Mouse (Mus musculus): ENCODE data around the gene Fam222a. TPM values are rescaled to one million over a fixed set of nuclear protein-coding genes. Genes with fewer than 3 reads are reported as not detected.

The Fam222a gene
- polyA plus RNA-seq, 1 experiment from 2014 or later: 2.7 TPM

GRCm38 (mm10) chr5:114593949-114594348 lies 26.1 kb downstream of the Fam222a start:
- Histone ChIP-seq H3K27me3 (ENCODE audit: control insufficient read depth, insufficient read depth, low read length) (no peaks in the 10 kb centered on the region), H3K4me3 (ENCODE audit: low read depth, low read length) (no peak overlapping the region), H3K27ac (replicated peaks; ENCODE audit: low read depth, low read length) (0 out of 2 replicates have a peak overlapping the region, but pooled peaks have one; percentile 20), H3K36me3 (replicated peaks; ENCODE audit: control insufficient read depth, insufficient read depth, low read depth, low read length) (no peaks in the 10 kb centered on the region), H3K4me1 (ENCODE audit: control insufficient read depth, insufficient read depth, low read length) (peaks cover 29% of the 10 kb centered on the region), H3K4me2 (ENCODE audit: low read depth, low read length) (no peak overlapping the region), H3K9ac (replicated peaks; ENCODE audit: low read length) (no peak overlapping the region), H3K9me3 (replicated peaks; ENCODE audit: control insufficient read depth, low read length) (no peaks in the 10 kb centered on the region)
- ATAC-seq (replicated peaks; ENCODE audit: insufficient number of reproducible peaks, low FRiP score, low TSS enrichment, low read depth) (no peak), DNase-seq (ENCODE audit: low spot score) (no peak)
- WGBS: 91% methylated on average over 5 of the region's 5 CpGs

- Histone ChIP-seq H3K4me2 (ENCODE audit: low read depth, low read length) (no peak overlapping the region; the same call in 1 of the 2 replicates), H3K4me1 (ENCODE audit: control insufficient read depth, insufficient read depth, low read length) (peaks cover 24% of the 10 kb centered on the region), H3K4me3 (ENCODE audit: low read depth, low read length) (no peak overlapping the region), H3K9ac (replicated peaks; ENCODE audit: low read length) (no peak overlapping the region), H3K27me3 (ENCODE audit: control insufficient read depth, insufficient read depth, low read length) (no peaks in the 10 kb centered on the region), H3K9me3 (replicated peaks; ENCODE audit: control insufficient read depth, low read length) (no peaks in the 10 kb centered on the region), H3K36me3 (replicated peaks; ENCODE audit: control insufficient read depth, insufficient read depth, low read depth, low read length) (no peaks in the 10 kb centered on the region), H3K27ac (replicated peaks; ENCODE audit: low read depth, low read length) (0 out of 2 replicates have a peak overlapping the region, but pooled peaks have one; percentile 20)
- ATAC-seq (replicated peaks; ENCODE audit: insufficient number of reproducible peaks, low FRiP score, low TSS enrichment, low read depth) (no peak), DNase-seq (ENCODE audit: low spot score) (no peak)
- 47% methylated on average over 15 of the region's 15 CpGs for WGBS
These were observed 27.0 kb downstream of the Fam222a start for GRCm38 (mm10) chr5:114594741-114595241.

DNA sequence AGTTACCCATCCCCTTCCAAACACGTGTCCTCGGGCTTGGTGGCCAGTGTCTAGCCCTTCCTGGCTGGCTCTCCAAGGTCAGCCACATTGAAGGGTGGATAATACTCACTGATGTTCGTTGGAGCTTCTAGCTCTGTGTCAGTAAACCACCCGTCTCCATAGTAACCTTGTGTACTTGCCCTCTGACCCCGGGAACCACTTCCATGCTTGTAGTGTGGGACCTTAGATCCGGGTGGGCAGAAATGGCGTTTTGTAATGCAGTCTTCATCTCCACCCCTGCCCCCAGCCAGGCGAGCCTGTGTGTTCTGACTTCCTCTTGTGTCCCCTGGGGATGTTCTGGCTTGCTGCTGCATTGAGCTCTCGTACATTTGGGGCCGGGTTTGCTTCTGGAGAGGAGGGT lies 28.8 kb downstream of the Fam222a start:
- Histone ChIP-seq H3K9me3 (replicated peaks; ENCODE audit: control insufficient read depth, low read length) (no peaks in the 10 kb centered on the region), H3K27ac (replicated peaks; ENCODE audit: low read depth, low read length) (no peak overlapping the region), H3K27me3 (ENCODE audit: control insufficient read depth, insufficient read depth, low read length) (no peaks in the 10 kb centered on the region), H3K9ac (replicated peaks; ENCODE audit: low read length) (no peak overlapping the region), H3K4me3 (ENCODE audit: low read depth, low read length) (no peak overlapping the region), H3K4me2 (ENCODE audit: low read depth, low read length) (no peak overlapping the region), H3K4me1 (ENCODE audit: control insufficient read depth, insufficient read depth, low read length) (peaks cover 20% of the 10 kb centered on the region), H3K36me3 (replicated peaks; ENCODE audit: control insufficient read depth, insufficient read depth, low read depth, low read length) (no peaks in the 10 kb centered on the region)
- 21% methylated on average over 10 of the region's 10 CpGs for WGBS
- ATAC-seq (replicated peaks; ENCODE audit: insufficient number of reproducible peaks, low FRiP score, low TSS enrichment, low read depth) (no peak), DNase-seq (ENCODE audit: low spot score) (peak; percentile 30)

GRCm38 (mm10) chr5:114597222-114597621 lies 29.4 kb downstream of the Fam222a start:
- no peaks in the 10 kb centered on the region for H3K27me3 ChIP-seq (ENCODE audit: control insufficient read depth, insufficient read depth, low read length)
- no peak overlapping the region for H3K9ac ChIP-seq (replicated peaks; ENCODE audit: low read length)
- H3K4me1 ChIP-seq (ENCODE audit: control insufficient read depth, insufficient read depth, low read length): peaks cover 17% of the 10 kb centered on the region
- no peak overlapping the region for H3K4me3 ChIP-seq (ENCODE audit: low read depth, low read length)
- no peak overlapping the region for H3K27ac ChIP-seq (replicated peaks; ENCODE audit: low read depth, low read length)
- no peaks in the 10 kb centered on the region for H3K9me3 ChIP-seq (replicated peaks; ENCODE audit: control insufficient read depth, low read length)
- 54% methylated on average over 8 of the region's 8 CpGs for WGBS
- ATAC-seq (replicated peaks; ENCODE audit: insufficient number of reproducible peaks, low FRiP score, low TSS enrichment, low read depth) (no peak), DNase-seq (ENCODE audit: low spot score) (no peak)
- no peak overlapping the region for H3K4me2 ChIP-seq (ENCODE audit: low read depth, low read length)
- H3K36me3 ChIP-seq (replicated peaks; ENCODE audit: control insufficient read depth, insufficient read depth, low read depth, low read length): no peaks in the 10 kb centered on the region

GRCm38 (mm10) chr5:114597652-114598051 lies 29.8 kb downstream of the Fam222a start:
- Histone ChIP-seq H3K27me3 (ENCODE audit: control insufficient read depth, insufficient read depth, low read length) (no peaks in the 10 kb centered on the region), H3K36me3 (replicated peaks; ENCODE audit: control insufficient read depth, insufficient read depth, low read depth, low read length) (no peaks in the 10 kb centered on the region), H3K9me3 (replicated peaks; ENCODE audit: control insufficient read depth, low read length) (no peaks in the 10 kb centered on the region), H3K27ac (replicated peaks; ENCODE audit: low read depth, low read length) (no peak overlapping the region), H3K4me2 (ENCODE audit: low read depth, low read length) (no peak overlapping the region), H3K4me3 (ENCODE audit: low read depth, low read length) (no peak overlapping the region), H3K4me1 (ENCODE audit: control insufficient read depth, insufficient read depth, low read length) (peaks cover 17% of the 10 kb centered on the region), H3K9ac (replicated peaks; ENCODE audit: low read length) (no peak overlapping the region)
- ATAC-seq (replicated peaks; ENCODE audit: insufficient number of reproducible peaks, low FRiP score, low TSS enrichment, low read depth) (no peak), DNase-seq (ENCODE audit: low spot score) (no peak)
- 44% methylated on average over 6 of the region's 6 CpGs for WGBS

- ATAC-seq (replicated peaks; ENCODE audit: insufficient number of reproducible peaks, low FRiP score, low TSS enrichment, low read depth) (no peak), DNase-seq (ENCODE audit: low spot score) (no peak)
- Histone ChIP-seq H3K4me2 (ENCODE audit: low read depth, low read length) (no peak overlapping the region), H3K4me1 (ENCODE audit: control insufficient read depth, insufficient read depth, low read length) (no peaks in the 10 kb centered on the region), H3K9me3 (replicated peaks; ENCODE audit: control insufficient read depth, low read length) (no peaks in the 10 kb centered on the region), H3K27me3 (ENCODE audit: control insufficient read depth, insufficient read depth, low read length) (no peaks in the 10 kb centered on the region), H3K9ac (replicated peaks; ENCODE audit: low read length) (no peak overlapping the region), H3K36me3 (replicated peaks; ENCODE audit: control insufficient read depth, insufficient read depth, low read depth, low read length) (no peaks in the 10 kb centered on the region), H3K4me3 (ENCODE audit: low read depth, low read length) (no peak overlapping the region), H3K27ac (replicated peaks; ENCODE audit: low read depth, low read length) (no peak overlapping the region)
- WGBS: 78% methylated on average over 8 of the region's 8 CpGs
These were observed 34.2 kb downstream of the Fam222a start for GRCm38 (mm10) chr5:114602012-114602411.

DNA sequence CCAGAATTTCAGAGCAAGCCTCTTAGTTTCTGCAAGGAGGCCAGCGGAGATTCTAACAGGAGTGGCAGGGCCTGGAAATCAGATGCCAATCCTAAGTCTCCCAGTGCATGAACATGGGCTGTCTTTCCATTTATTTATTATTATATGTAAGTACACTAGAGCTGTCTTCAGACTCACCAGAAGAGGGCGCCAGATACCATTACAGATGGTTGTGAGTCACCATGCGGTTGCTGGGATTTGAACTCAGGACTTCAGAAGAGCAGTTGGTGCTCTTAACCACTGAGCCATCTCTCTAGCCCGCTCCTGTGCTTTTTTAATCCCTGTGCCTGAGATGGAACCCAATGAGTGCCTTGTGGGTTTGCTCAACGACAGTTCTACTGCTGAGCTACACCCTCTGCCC lies 36.2 kb downstream of the Fam222a start:
- H3K36me3 ChIP-seq (replicated peaks; ENCODE audit: control insufficient read depth, insufficient read depth, low read depth, low read length): no peaks in the 10 kb centered on the region
- H3K4me3 ChIP-seq (ENCODE audit: low read depth, low read length): no peak overlapping the region
- DNase-seq (ENCODE audit: low spot score) (no peak), ATAC-seq (replicated peaks; ENCODE audit: insufficient number of reproducible peaks, low FRiP score, low TSS enrichment, low read depth) (no peak)
- WGBS: 82% methylated on average over 5 of the region's 5 CpGs
- no peaks in the 10 kb centered on the region for H3K4me1 ChIP-seq (ENCODE audit: control insufficient read depth, insufficient read depth, low read length)
- no peak overlapping the region for H3K9ac ChIP-seq (replicated peaks; ENCODE audit: low read length)
- no peaks in the 10 kb centered on the region for H3K27me3 ChIP-seq (ENCODE audit: control insufficient read depth, insufficient read depth, low read length)
- no peaks in the 10 kb centered on the region for H3K9me3 ChIP-seq (replicated peaks; ENCODE audit: control insufficient read depth, low read length)
- H3K4me2 ChIP-seq (ENCODE audit: low read depth, low read length): no peak overlapping the region
- H3K27ac ChIP-seq (replicated peaks; ENCODE audit: low read depth, low read length): no peak overlapping the region

DNA sequence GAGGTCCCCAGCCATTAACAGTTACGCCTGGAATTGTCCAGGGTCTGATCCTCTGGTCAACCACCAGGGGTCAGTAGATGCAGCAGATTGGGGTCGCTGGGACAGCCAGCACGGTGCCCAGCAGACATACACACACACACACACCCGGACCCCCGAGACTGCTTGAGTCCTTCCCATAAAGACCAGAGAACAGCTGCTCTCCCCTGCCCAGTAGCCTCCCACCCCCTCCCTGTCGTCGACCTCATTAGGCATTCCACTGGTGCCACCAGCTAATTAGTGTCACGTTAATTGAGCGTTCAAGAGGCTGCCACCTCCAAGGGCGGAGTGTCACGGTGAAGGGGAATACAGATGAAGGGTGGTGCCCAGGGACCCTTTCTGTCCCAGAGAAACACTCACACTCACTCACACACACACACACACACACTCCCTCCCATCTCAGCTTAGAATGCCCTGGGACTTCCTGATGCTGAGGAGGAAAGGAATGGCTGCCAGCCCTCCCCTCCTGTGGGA lies 37.0 kb downstream of the Fam222a start:
- no peaks in the 10 kb centered on the region for H3K9me3 ChIP-seq (replicated peaks; ENCODE audit: control insufficient read depth, low read length)
- no peak overlapping the region for H3K27ac ChIP-seq (replicated peaks; ENCODE audit: low read depth, low read length)
- H3K4me2 ChIP-seq (ENCODE audit: low read depth, low read length): no peak overlapping the region
- H3K36me3 ChIP-seq (replicated peaks; ENCODE audit: control insufficient read depth, insufficient read depth, low read depth, low read length): no peaks in the 10 kb centered on the region
- no peak overlapping the region for H3K9ac ChIP-seq (replicated peaks; ENCODE audit: low read length)
- H3K4me1 ChIP-seq (ENCODE audit: control insufficient read depth, insufficient read depth, low read length): no peaks in the 10 kb centered on the region; the same call in 1 of the 2 replicates
- WGBS: 32% methylated on average over 11 of the region's 11 CpGs
- DNase-seq (ENCODE audit: low spot score) (peak; percentile 66), ATAC-seq (replicated peaks; ENCODE audit: insufficient number of reproducible peaks, low FRiP score, low TSS enrichment, low read depth) (no peak; the same call in 1 of the 2 replicates)
- no peaks in the 10 kb centered on the region for H3K27me3 ChIP-seq (ENCODE audit: control insufficient read depth, insufficient read depth, low read length)
- no peak overlapping the region for H3K4me3 ChIP-seq (ENCODE audit: low read depth, low read length)
